Mouse (Mus musculus) CH12.LX (cell line): ENCODE results near the gene Sh2d1b2. TPM values are rescaled to one million over a fixed set of nuclear protein-coding genes. Genes with fewer than 3 reads are reported as not detected.

Experiments
- DNase-seq: peaks from one replicate; pipeline ENCODE4 v3.0.0-alpha.2; 2013; ENCODE audit errors: extremely low read depth
- H3K27ac ChIP-seq: 2 replicates; pipeline ENCODE4 v1.5.1; 2012; ENCODE audit warnings: low read depth, mild to moderate bottlenecking, control low read depth, moderate library complexity; ENCODE audit not compliant: insufficient read depth
- H3K27me3 ChIP-seq: replicated peaks from 2 replicates; pipeline ENCODE3; 2012; ENCODE audit warnings: inconsistent platforms
- H3K36me3 ChIP-seq, 2 experiments: replicated peaks in 1 of 2; 2 replicates each; pipeline versions ENCODE3 to v1.6.1; 2012; ENCODE audit warnings: inconsistent platforms in 1 of 2, low read length in 1 of 2, mild to moderate bottlenecking in 1 of 2, mixed read lengths in 1 of 2, moderate library complexity in 1 of 2; ENCODE audit not compliant: control insufficient read depth in 1 of 2, insufficient read depth in 1 of 2
- H3K4me1 ChIP-seq, 2 experiments: 2 replicates each; pipeline ENCODE4 v1.6.1; 2012; ENCODE audit warnings: inconsistent platforms in 1 of 2, moderate library complexity in 1 of 2; ENCODE audit not compliant: insufficient read depth in 2 of 2, control insufficient read depth in 1 of 2
- H3K4me2 ChIP-seq: 2 replicates; pipeline ENCODE4 v1.6.1; 2012; ENCODE audit warnings: low read depth, mild to moderate bottlenecking, control low read depth; ENCODE audit not compliant: poor library complexity, insufficient read depth, severe bottlenecking
- H3K4me3 ChIP-seq, 3 experiments: fragments of 150-350 bp in 1 of 3; sonication (generic) in 1 of 3; replicated peaks in 1 of 3; 2 replicates each; pipeline versions ENCODE3 to v1.5.1; 2011 to 2012; ENCODE audit warnings: low read depth in 2 of 3, low read length in 2 of 3, mild to moderate bottlenecking in 2 of 3, moderate library complexity in 2 of 3, control low read depth in 1 of 3, improper control_type of control experiment in 1 of 3, inconsistent platforms in 1 of 3, mixed read lengths in 1 of 3; ENCODE audit not compliant: poor library complexity in 1 of 3
- H3K79me2 ChIP-seq: replicated peaks from 2 replicates; pipeline ENCODE4 v1.6.1; 2012; ENCODE audit warnings: mild to moderate bottlenecking, moderate library complexity; ENCODE audit not compliant: control insufficient read depth, poor library complexity, insufficient read depth, severe bottlenecking; ENCODE audit errors: extremely low read depth
- H3K9ac ChIP-seq: 2 replicates; pipeline ENCODE4 v1.6.1; 2012; ENCODE audit warnings: low read depth, mild to moderate bottlenecking, control low read depth, moderate library complexity; ENCODE audit not compliant: insufficient read depth
- H3K9me3 ChIP-seq: replicated peaks from 2 replicates; pipeline ENCODE3; 2012; ENCODE audit warnings: low read length, inconsistent platforms, mixed read lengths
- BHLHE40 ChIP-seq: IDR thresholded peaks from 2 replicates; pipeline ENCODE4 v1.6.1; 2011; ENCODE audit warnings: mild to moderate bottlenecking, low read depth, low read length, improper control_type of control experiment
- CHD2 ChIP-seq: IDR thresholded peaks from 2 replicates; pipeline ENCODE4 v1.6.1; 2011; ENCODE audit warnings: low read length, improper control_type of control experiment
- E2F4 ChIP-seq: IDR thresholded peaks from 2 replicates; pipeline ENCODE4 v1.6.1; 2011; ENCODE audit warnings: low read depth, low read length, improper control_type of control experiment; ENCODE audit not compliant: insufficient replicate concordance
- ELF1 ChIP-seq: IDR thresholded peaks from 2 replicates; pipeline ENCODE4 v1.6.1; 2014; ENCODE audit warnings: low read depth, mild to moderate bottlenecking, inconsistent platforms, low read length, improper control_type of control experiment
- EP300 ChIP-seq: IDR thresholded peaks from 2 replicates; pipeline ENCODE4 v1.6.1; 2011; ENCODE audit warnings: low read length, improper control_type of control experiment
- GABPA ChIP-seq: IDR thresholded peaks from 2 replicates; pipeline ENCODE4 v1.6.1; 2012; ENCODE audit warnings: low read depth, low read length, improper control_type of control experiment, inconsistent platforms; ENCODE audit not compliant: insufficient replicate concordance
- HCFC1 ChIP-seq: IDR thresholded peaks from 2 replicates; pipeline ENCODE4 v1.6.1; 2012; ENCODE audit warnings: low read depth, mild to moderate bottlenecking, inconsistent platforms, low read length, improper control_type of control experiment
- IRF4 ChIP-seq: IDR thresholded peaks from 2 replicates; pipeline ENCODE4 v1.6.1; 2014; ENCODE audit warnings: low read depth, mild to moderate bottlenecking, inconsistent platforms, low read length, improper control_type of control experiment
- JUN ChIP-seq: IDR thresholded peaks from 2 replicates; pipeline ENCODE4 v1.6.1; 2011; ENCODE audit warnings: low read depth, mild to moderate bottlenecking, low read length, improper control_type of control experiment, moderate library complexity; ENCODE audit not compliant: insufficient read depth
- MAX ChIP-seq: IDR thresholded peaks from 2 replicates; pipeline ENCODE4 v1.6.1; 2011; ENCODE audit warnings: low read length, improper control_type of control experiment
- MAZ ChIP-seq: IDR thresholded peaks from 2 replicates; pipeline ENCODE4 v1.6.1; 2012; ENCODE audit warnings: low read depth, mild to moderate bottlenecking, inconsistent platforms, low read length, improper control_type of control experiment, moderate library complexity
- MXI1 ChIP-seq: IDR thresholded peaks from 2 replicates; pipeline ENCODE4 v1.6.1; 2011; ENCODE audit warnings: mild to moderate bottlenecking, low read depth, low read length, improper control_type of control experiment
- MYC ChIP-seq: IDR thresholded peaks from 2 replicates; pipeline ENCODE4 v1.6.1; 2011; ENCODE audit warnings: low read depth, mild to moderate bottlenecking, improper control_type of control experiment, low read length
- PAX5 ChIP-seq: IDR thresholded peaks from 2 replicates; pipeline ENCODE4 v1.6.1; 2012; ENCODE audit warnings: low read length, inconsistent platforms, mixed read lengths
- RAD21 ChIP-seq: IDR thresholded peaks from 2 replicates; pipeline ENCODE4 v1.6.1; 2011; ENCODE audit warnings: low read depth, mild to moderate bottlenecking, low read length, improper control_type of control experiment, moderate library complexity
- RCOR1 ChIP-seq: conservative IDR thresholded peaks from 2 replicates; pipeline ENCODE4 v1.6.1; 2012; ENCODE audit warnings: low read depth, mild to moderate bottlenecking, inconsistent platforms, low read length, improper control_type of control experiment
- USF1 ChIP-seq: IDR thresholded peaks from 2 replicates; pipeline ENCODE4 v1.6.1; 2014; ENCODE audit warnings: low read depth, mild to moderate bottlenecking, inconsistent platforms, low read length, improper control_type of control experiment
- ZC3H11A ChIP-seq: IDR thresholded peaks from 2 replicates; pipeline ENCODE4 v1.6.1; 2012; ENCODE audit warnings: low read depth, mild to moderate bottlenecking, inconsistent platforms, low read length, improper control_type of control experiment
- ZKSCAN1 ChIP-seq: IDR thresholded peaks from 2 replicates; pipeline ENCODE4 v1.6.1; 2012; ENCODE audit warnings: low read depth, inconsistent platforms, low read length, improper control_type of control experiment, borderline replicate concordance
- ZNF384 ChIP-seq: IDR thresholded peaks from 2 replicates; pipeline ENCODE4 v1.6.1; 2012; ENCODE audit warnings: low read depth, low read length, improper control_type of control experiment, inconsistent platforms
- dilution Hi-C: fragments of 300-500 bp; cut with MboI; formaldehyde crosslinking; loops from 2 replicates; pipeline ENCODE4 v1.14.3; 2020; ENCODE audit warnings: low sequenced_read_pairs; ENCODE audit not compliant: extremely low pct_unique_long_range_greater_than_20kb, extremely low pct_ligation_motif_present
- in situ Hi-C: fragments of 300-500 bp; cut with MboI; formaldehyde crosslinking; loops from 3 replicates; pipeline ENCODE4 v1.14.3; 2019; ENCODE audit warnings: low sequenced_read_pairs, low pct_ligation_motif_present, low pct_unique_long_range_greater_than_20kb, mixed read lengths
- polyA plus RNA-seq: library from polyadenylated mRNA; unstranded; fragments of >175 nt; gene quantifications from 2 replicates; pipeline ENCODE4 v1.2.1, GENCODE M21; 2012; ENCODE audit warnings: low read depth; ENCODE audit not compliant: insufficient read length
- total RNA-seq, 2 experiments: library from RNA; depleted of rRNA; stranded (reverse); fragments of 300-350 nt in 1 of 2; fragments of >200 nt in 1 of 2; gene quantifications; 2 replicates each; pipeline ENCODE4 v1.2.3; 2012 to 2014

Gene Sh2d1b2
- total and polyA plus RNA-seq, 3 experiments: 0.47 to 1.1 TPM; not detected in 1

GRCm38 (mm10) chr1:170223276-170223675 is 9.3 kb upstream of the Sh2d1b2 start:
- TF ChIP-seq MXI1 (no peak), ELF1 (no peak), MAX (no peak), USF1 (no peak), MYC (no peak), EP300 (no peak), E2F4 (no peak), RAD21 (no peak), JUN (no peak), ZKSCAN1 (no peak), GABPA (no peak), RCOR1 (no peak), CHD2 (no peak), MAZ (no peak), ZC3H11A (no peak), HCFC1 (no peak), ZNF384 (no peak), IRF4 (no peak)
- TF ChIP-seq, all 38 proteins: peak for 0
- Histone ChIP-seq H3K4me1 (0 out of 4 replicates have a peak, but pooled peaks cover 0 to 2% of the 10 kb centered on the region in 2 experiments), H3K9ac (no peak overlapping the region), H3K27me3 (no peaks in the 10 kb centered on the region), H3K36me3 (no peaks in the 10 kb centered on the region), H3K79me2 (no peaks in the 10 kb centered on the region), H3K27ac (no peak overlapping the region), H3K4me2 (no peak overlapping the region), H3K9me3 (no peaks in the 10 kb centered on the region), H3K4me3 (no peak overlapping the region)
- no peak for DNase-seq
- in situ Hi-C loops (loop anchor here (10.0 kb wide), 1 partner anchor 72 kb away; no protein-coding TSS in a partner anchor), dilution Hi-C loops (no loop called here)

DNA sequence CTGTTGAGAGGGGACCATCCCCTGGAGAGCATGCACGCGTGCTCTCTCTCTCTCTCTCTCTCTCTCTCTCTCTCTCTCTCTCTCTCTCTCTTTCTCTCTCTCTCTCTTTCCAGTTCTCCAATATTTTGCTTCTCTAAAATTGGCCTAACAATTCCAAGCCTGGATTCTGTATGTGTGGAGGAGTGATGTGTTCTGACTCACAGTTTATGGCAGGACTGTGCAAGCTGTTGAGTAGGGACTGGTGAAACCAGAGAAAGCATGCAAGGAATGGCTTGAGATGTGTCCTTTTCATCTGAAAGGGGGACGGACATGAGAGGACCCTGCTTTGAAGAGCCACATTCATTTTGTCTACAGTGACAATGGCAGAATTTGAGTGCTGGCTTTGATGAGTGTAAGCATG is 12.5 kb downstream of the Sh2d1b2 start:
- TF ChIP-seq BHLHE40: no peak
- TF ChIP-seq ZC3H11A: no peak
- TF ChIP-seq PAX5: no peak
- TF ChIP-seq MAX: no peak
- no peak for TF ChIP-seq MAZ
- H3K4me2 ChIP-seq: no peak overlapping the region
- no peaks in the 10 kb centered on the region for H3K4me1 ChIP-seq
- H3K79me2 ChIP-seq: no peaks in the 10 kb centered on the region
- H3K9me3 ChIP-seq: no peaks in the 10 kb centered on the region
- dilution Hi-C loops: no loop called here
- in situ Hi-C loops: no loop called here
- H3K27me3 ChIP-seq: no peaks in the 10 kb centered on the region
- no peak overlapping the region for H3K9ac ChIP-seq
- H3K36me3 ChIP-seq: no peaks in the 10 kb centered on the region
- no peak overlapping the region for H3K27ac ChIP-seq
- no peak overlapping the region for H3K4me3 ChIP-seq
- no peak for DNase-seq
